Mouse (Mus musculus): ENCODE measurements at regions not wholly inside any gene's neighbourhood (a gene's known extent, or its start where the extent isn't known, plus 50 kb on each side); places are given as distances from the start of the nearest gene placed in this dataset.

GRCm38 (mm10) chr14:120172058-120172457 is 103.4 kb upstream of the Mbnl2 start:
- no peak for TF ChIP-seq CTCF (IDR thresholded peaks at IDR 0.05)
- TF ChIP-seq POLR2A (IDR thresholded peaks at IDR 0.05; ENCODE audit: insufficient read depth, low read depth, low read length): no peak

Data from heart, adult 2 months (tissue).